Mouse (Mus musculus) embryonic facial prominence, embryonic 11.5 days (tissue): ENCODE measurements at regions not wholly inside any gene's neighbourhood (a gene's known extent, or its start where the extent isn't known, plus 50 kb on each side); places are given as distances from the start of the nearest gene placed in this dataset.

Experiments used
- ATAC-seq: fragments of 200-750 bp; cut with Nextera tagmentation; replicated peaks from 2 replicates; pipeline ENCODE4 v1.8.0; 2017; ENCODE audit warnings: low read depth; ENCODE audit not compliant: insufficient number of reproducible peaks, low FRiP score, low TSS enrichment
- DNase-seq: peaks from one replicate; pipeline ENCODE4 v3.0.0-alpha.2; 2015; ENCODE audit warnings: low spot score
- H3K27ac ChIP-seq: fragments of 300-500 bp; sonication (generic); replicated peaks from 2 replicates; pipeline ENCODE4 v1.5.1; 2014; ENCODE audit warnings: mild to moderate bottlenecking, low read depth, low read length, control low read depth
- H3K27me3 ChIP-seq: fragments of 300-500 bp; sonication (generic); 2 replicates; pipeline ENCODE4 v1.6.1; 2014; ENCODE audit warnings: mild to moderate bottlenecking, low read length, moderate library complexity, mixed read lengths; ENCODE audit not compliant: control insufficient read depth, insufficient read depth
- H3K36me3 ChIP-seq: fragments of 300-500 bp; sonication (generic); replicated peaks from 2 replicates; pipeline ENCODE4 v1.6.1; 2014; ENCODE audit warnings: low read depth, mild to moderate bottlenecking, low read length, moderate library complexity, mixed read lengths; ENCODE audit not compliant: control insufficient read depth, insufficient read depth
- H3K4me1 ChIP-seq: fragments of 300-500 bp; sonication (generic); 2 replicates; pipeline ENCODE4 v1.6.1; 2014; ENCODE audit warnings: low read length, mixed read lengths; ENCODE audit not compliant: control insufficient read depth, insufficient read depth
- H3K4me2 ChIP-seq: fragments of 300-500 bp; sonication (generic); 2 replicates; pipeline ENCODE4 v1.6.1; 2014; ENCODE audit warnings: low read depth, mild to moderate bottlenecking, control low read depth, low read length, moderate library complexity
- H3K4me3 ChIP-seq: fragments of 300-500 bp; sonication (generic); 2 replicates; pipeline ENCODE4 v1.5.1; 2014; ENCODE audit warnings: low read depth, low read length, control low read depth
- H3K9ac ChIP-seq: fragments of 300-500 bp; sonication (generic); replicated peaks from 2 replicates; pipeline ENCODE4 v1.6.1; 2014; ENCODE audit warnings: mild to moderate bottlenecking, control low read depth, low read length
- H3K9me3 ChIP-seq: fragments of 300-500 bp; sonication (generic); replicated peaks from 2 replicates; pipeline ENCODE4 v1.6.1; 2016; ENCODE audit warnings: mild to moderate bottlenecking, low read length, inconsistent platforms, mixed read lengths; ENCODE audit not compliant: control insufficient read depth
- WGBS: fragments of 180-500 bp; shearing (Covaris S2); extraction: QIAGEN DNeasy Blood & Tissue Kit; methylation state at CpG from one replicate; pipeline ENCODE4 v1.1.7; 2014; 5-methylcytosine and 5-hydroxymethylcytosine counted together

DNA sequence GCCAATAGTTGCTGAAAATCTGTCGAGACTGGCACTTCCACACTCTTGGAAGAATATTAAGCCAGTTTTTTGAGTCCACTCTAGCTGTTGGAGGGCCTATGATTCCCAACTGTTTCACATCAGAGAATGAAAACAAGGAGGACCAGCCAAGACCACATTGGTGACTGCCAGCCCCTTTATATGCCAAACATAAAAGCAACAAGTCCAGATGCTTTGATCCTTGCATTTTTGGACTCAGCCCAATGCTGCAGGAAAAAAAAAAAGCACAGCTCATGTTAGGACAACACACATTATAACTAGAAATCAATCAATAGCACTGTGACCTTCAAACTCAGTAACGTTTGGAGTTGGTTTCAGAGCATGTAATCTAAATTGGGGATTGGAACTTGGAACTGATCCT, 712.9 kb downstream of the Mecom start:
- Histone ChIP-seq H3K36me3 (no peaks in the 10 kb centered on the region), H3K9me3 (no peaks in the 10 kb centered on the region), H3K27me3 (no peaks in the 10 kb centered on the region), H3K27ac (no peak overlapping the region), H3K4me1 (no peaks in the 10 kb centered on the region), H3K4me3 (no peak overlapping the region), H3K9ac (no peak overlapping the region), H3K4me2 (no peak overlapping the region)
- WGBS: 75% methylated on average over 2 of the region's 2 CpGs
- DNase-seq: no peak
- no peak for ATAC-seq

DNA sequence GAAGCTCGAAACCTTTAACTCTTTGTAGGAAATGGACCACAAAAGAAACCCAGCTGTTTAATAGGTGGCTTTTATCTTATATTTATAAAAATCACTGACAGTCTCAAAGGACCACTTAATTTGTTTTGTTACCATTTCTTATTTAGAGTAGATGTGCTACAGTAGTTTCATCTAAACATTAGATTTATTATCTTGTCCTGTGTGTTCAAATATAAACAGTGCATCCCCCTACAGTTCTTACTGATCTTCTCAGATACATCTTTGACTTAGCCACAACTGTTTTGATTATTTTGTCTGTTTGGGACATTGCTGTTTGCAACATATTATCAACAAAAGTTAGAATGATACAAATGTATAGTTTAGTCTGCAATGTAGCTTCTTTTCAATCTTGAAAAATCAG, 716.5 kb downstream of the Mecom start:
- H3K4me2 ChIP-seq: no peak overlapping the region
- H3K36me3 ChIP-seq: no peaks in the 10 kb centered on the region
- WGBS: 86% methylated on average over 1 of the region's 1 CpGs
- DNase-seq: no peak
- H3K4me1 ChIP-seq: no peaks in the 10 kb centered on the region
- no peak overlapping the region for H3K9ac ChIP-seq
- no peak for ATAC-seq
- no peak overlapping the region for H3K27ac ChIP-seq
- H3K4me3 ChIP-seq: no peak overlapping the region
- H3K9me3 ChIP-seq: no peaks in the 10 kb centered on the region
- no peaks in the 10 kb centered on the region for H3K27me3 ChIP-seq

DNA sequence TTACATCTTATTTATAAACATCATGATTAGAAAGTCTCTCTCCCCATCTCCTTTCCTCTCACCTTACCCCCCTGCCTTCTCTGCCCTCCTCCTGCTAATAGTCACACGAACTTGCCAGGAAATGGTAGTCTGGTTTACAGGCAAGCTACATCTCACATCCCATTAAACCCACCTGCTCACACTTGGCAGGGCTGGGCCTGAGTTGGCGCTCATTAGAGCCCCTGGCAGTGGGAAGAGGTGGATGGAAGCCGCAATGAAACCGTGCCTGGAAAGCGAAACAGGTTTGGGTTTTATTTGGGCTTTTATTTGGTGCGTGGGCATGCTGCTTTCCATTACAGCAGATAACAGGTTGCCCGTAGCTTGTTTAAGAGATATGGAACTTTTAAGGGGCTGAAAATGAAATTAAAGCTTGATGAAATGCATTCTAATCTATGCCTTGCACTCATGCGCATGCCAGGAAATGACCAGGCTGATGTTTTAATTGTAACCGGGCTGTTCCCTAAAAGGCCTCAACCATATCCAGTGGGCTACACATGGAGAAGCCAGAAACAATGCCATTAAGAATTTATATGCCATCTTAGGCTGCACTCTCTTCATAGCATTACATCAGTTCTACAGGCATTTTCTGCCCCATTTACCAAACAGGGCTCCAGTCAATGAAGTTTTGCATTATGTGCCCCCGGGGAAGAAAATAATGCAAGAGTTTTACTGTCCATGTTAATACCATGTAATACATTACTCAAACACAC, 725.0 kb downstream of the Mecom start:
- Histone ChIP-seq H3K4me3 (no peak overlapping the region), H3K4me1 (no peaks in the 10 kb centered on the region), H3K9me3 (no peaks in the 10 kb centered on the region), H3K36me3 (no peaks in the 10 kb centered on the region), H3K4me2 (no peak overlapping the region), H3K9ac (no peak overlapping the region), H3K27me3 (no peaks in the 10 kb centered on the region), H3K27ac (no peak overlapping the region)
- ATAC-seq (no peak), DNase-seq (no peak)
- 82% methylated on average over 10 of the region's 10 CpGs for WGBS

DNA sequence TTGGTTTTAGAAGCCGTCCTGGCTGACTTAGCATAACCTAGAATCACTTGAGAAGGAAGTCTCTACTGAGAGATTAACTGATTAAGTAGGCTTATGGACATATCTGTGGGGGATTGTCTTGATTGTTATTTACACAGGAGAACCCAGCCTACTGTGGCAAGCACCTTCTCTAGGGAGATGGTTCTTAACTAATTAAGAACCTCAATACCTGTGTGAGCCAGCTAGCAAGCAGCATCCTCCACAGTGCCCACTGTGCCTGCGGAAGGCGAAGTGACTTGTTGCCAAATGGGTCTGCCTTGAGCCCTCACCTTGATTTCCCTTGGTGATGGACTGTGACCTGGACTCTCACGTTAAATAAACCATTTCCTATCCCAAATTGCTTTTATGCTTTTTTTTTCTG, 730.8 kb downstream of the Mecom start:
- no peaks in the 10 kb centered on the region for H3K9me3 ChIP-seq
- H3K36me3 ChIP-seq: no peaks in the 10 kb centered on the region
- H3K4me2 ChIP-seq: no peak overlapping the region
- H3K9ac ChIP-seq: no peak overlapping the region
- no peak overlapping the region for H3K4me3 ChIP-seq
- 79% methylated on average over 4 of the region's 4 CpGs for WGBS
- no peaks in the 10 kb centered on the region for H3K4me1 ChIP-seq
- no peaks in the 10 kb centered on the region for H3K27me3 ChIP-seq
- no peak for ATAC-seq
- DNase-seq: no peak
- H3K27ac ChIP-seq: no peak overlapping the region

DNA sequence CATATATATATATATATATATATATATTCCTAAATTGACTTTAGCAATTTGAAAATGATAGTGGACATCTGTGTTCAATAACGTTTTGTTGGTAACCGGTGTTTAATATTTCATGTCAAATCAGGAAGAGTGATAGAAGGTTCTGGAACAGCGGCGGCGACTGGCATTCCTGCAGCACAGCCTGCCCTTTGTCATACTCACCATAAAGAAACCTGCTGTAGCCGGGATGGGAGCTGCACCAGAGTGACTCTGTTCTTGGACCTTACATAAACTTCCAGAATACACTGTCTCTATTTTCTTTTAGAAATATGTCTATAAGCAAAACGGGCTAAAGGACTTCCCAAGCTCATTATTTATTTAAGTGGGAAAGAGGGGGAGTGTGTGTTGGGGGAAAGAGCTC, 731.5 kb downstream of the Egfem1 start:
- H3K4me1 ChIP-seq: no peaks in the 10 kb centered on the region
- no peaks in the 10 kb centered on the region for H3K36me3 ChIP-seq
- H3K9me3 ChIP-seq: no peaks in the 10 kb centered on the region
- no peak overlapping the region for H3K9ac ChIP-seq
- H3K4me3 ChIP-seq: no peak overlapping the region
- ATAC-seq: no peak
- no peaks in the 10 kb centered on the region for H3K27me3 ChIP-seq
- WGBS: 45% methylated on average over 7 of the region's 7 CpGs
- DNase-seq: peak; percentile 27
- H3K4me2 ChIP-seq: no peak overlapping the region
- H3K27ac ChIP-seq: no peak overlapping the region

DNA sequence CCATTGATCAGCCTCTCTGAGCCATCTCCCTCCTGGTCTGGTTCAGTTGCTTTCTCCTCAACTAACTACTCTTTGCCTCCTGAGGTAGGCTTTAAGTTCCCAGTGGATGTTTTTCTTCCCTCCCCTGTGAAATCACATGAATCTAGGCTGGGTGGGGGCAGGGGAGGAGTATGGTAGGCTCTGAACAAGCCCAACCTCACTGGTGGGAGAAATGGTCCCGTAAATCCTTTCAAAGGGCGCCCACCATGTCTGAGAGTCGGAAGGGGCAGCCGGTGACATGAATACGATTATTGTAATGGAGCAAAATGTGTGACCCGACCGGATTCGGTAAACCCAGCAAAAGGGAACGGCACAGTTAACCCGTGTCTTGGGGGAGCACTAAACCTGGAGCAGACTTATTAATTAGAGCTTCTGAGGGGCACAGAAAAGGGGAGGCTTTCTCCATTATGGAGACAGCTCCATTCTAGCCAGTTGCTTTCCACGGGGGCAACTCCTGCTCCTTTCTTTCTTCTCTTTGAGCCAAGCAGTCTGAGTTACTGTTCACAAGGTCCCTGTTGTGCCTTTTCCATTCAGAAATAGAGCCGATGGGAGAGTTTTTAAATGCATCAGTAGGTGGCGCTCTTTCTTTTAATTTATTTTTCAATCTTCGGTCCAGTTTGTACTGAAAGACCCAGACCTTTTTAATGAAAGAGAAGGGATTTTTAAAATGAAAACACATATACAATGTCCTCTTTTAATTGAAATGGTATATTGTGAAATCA, 730.8 kb downstream of the Egfem1 start:
- WGBS: 50% methylated on average over 14 of the region's 14 CpGs

DNA sequence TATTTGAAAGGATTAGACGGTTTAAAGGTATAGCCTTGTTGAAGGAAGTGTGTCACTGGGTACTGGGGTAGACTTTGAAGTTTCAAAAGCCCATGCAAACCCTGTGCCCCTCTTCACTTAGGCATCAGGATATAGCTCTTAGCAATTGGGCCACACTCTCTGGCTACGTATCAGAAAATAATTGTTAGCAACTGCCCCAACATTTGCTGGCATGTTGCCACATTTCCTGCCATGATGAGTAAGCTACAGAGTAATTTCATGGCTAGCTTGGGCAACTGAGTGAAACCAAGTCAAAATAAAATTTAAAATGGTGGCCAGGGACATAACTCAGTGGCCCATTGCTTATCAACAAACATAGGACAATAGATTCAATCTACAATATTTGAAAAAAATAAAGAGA, 724.2 kb downstream of the Egfem1 start:
- no peak for ATAC-seq
- no peaks in the 10 kb centered on the region for H3K4me1 ChIP-seq
- WGBS: 81% methylated on average over 2 of the region's 2 CpGs

More for the DNA sequence above, 730.8 kb downstream of the Egfem1 start:
- peak; percentile 82 for DNase-seq
- H3K9ac ChIP-seq: no peak overlapping the region
- H3K4me3 ChIP-seq: no peak overlapping the region
- H3K27me3 ChIP-seq: no peaks in the 10 kb centered on the region
- peak; percentile 59; the same call in 1 of the 2 replicates for ATAC-seq
- H3K27ac ChIP-seq: no peak overlapping the region
- H3K4me2 ChIP-seq: no peak overlapping the region
- H3K4me1 ChIP-seq: no peaks in the 10 kb centered on the region
- H3K36me3 ChIP-seq: no peaks in the 10 kb centered on the region
- H3K9me3 ChIP-seq: no peaks in the 10 kb centered on the region

DNA sequence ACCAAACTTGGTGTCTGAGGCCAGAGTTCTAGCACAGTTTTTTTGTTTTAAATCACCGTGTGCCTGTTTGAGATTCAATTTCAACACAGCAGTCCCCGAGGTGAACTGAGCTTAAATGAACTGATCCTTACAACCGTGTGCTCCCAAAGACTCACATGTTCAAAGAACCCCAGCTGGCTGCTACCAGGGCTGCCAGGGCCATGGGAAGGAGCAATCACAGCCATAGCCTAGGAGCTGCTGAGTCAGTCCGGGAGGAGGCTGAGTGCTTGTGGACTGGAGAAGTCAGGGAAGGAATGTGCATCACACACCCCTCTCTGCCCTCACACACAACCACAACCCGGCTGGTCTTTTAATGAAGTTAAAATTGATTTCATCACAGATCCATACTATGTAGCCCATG, 721.6 kb downstream of the Egfem1 start:
- Histone ChIP-seq H3K4me3 (no peak overlapping the region), H3K36me3 (no peaks in the 10 kb centered on the region), H3K9me3 (no peaks in the 10 kb centered on the region), H3K4me1 (no peaks in the 10 kb centered on the region), H3K9ac (no peak overlapping the region), H3K4me2 (no peak overlapping the region), H3K27ac (no peak overlapping the region), H3K27me3 (no peaks in the 10 kb centered on the region)
- DNase-seq (peak; percentile 43), ATAC-seq (no peak)
- WGBS: 24% methylated on average over 5 of the region's 5 CpGs

More for the DNA sequence above, 724.2 kb downstream of the Egfem1 start:
- Histone ChIP-seq H3K4me3 (no peak overlapping the region), H3K4me2 (no peak overlapping the region), H3K36me3 (no peaks in the 10 kb centered on the region), H3K9me3 (no peaks in the 10 kb centered on the region), H3K27me3 (no peaks in the 10 kb centered on the region), H3K9ac (no peak overlapping the region), H3K27ac (no peak overlapping the region)
- DNase-seq: no peak
